Mouse (Mus musculus): ENCODE data around the gene Itpkb. TPM values are rescaled to one million over a fixed set of nuclear protein-coding genes. Genes with fewer than 3 reads are reported as not detected.

The Itpkb gene
- total and polyA plus RNA-seq, 2 experiments from 2014 or later, result 5.1 to 24.9 TPM

DNA sequence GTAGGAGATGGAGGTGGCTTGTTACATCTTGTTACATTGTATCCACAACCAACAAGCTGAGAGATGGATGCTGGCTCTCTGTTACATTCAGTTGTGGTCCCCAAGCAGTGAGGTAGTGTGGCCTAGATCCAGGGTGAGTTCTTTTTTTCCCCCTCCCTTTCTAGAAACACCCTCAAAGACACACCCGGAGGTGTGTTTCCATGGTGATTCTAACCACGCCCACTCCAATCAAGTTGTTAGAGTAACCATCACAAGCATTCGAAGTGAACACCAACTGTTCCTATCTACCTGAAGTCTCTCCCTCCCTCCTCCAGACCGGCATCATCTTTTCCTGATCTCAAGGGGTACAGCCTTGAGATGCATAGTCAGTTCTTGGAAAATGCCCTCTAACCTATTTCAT is 21.4 kb upstream of the Itpkb start:
- Histone ChIP-seq H3K4me1 (ENCODE audit: control insufficient read depth, insufficient read depth) (peaks cover 22% of the 10 kb centered on the region), H3K27me3 (ENCODE audit: control insufficient read depth, insufficient read depth, low read length) (no peaks in the 10 kb centered on the region), H3K36me3 (replicated peaks; ENCODE audit: control insufficient read depth, insufficient read depth, low read length) (no peaks in the 10 kb centered on the region), H3K4me2 (ENCODE audit: low read depth, low read length) (no peak overlapping the region), H3K9me3 (replicated peaks; ENCODE audit: control insufficient read depth, low read length) (no peaks in the 10 kb centered on the region), H3K9ac (replicated peaks; ENCODE audit: low read depth, low read length) (no peak overlapping the region), H3K27ac (ENCODE audit: low read depth) (no peak overlapping the region), H3K4me3 (ENCODE audit: low read depth, low read length) (no peak overlapping the region)
- no peak for TF ChIP-seq CTCF (IDR thresholded peaks at IDR 0.05; ENCODE audit: low read depth)
- no peak for TF ChIP-seq EP300 (IDR thresholded peaks at IDR 0.05; ENCODE audit: low read depth)
- no peak for DNase-seq (ENCODE audit: low spot score)
- ATAC-seq (ENCODE audit: insufficient read depth, low read depth), result no peak
- WGBS, result 74% methylated on average over 4 of the region's 4 CpGs

DNA sequence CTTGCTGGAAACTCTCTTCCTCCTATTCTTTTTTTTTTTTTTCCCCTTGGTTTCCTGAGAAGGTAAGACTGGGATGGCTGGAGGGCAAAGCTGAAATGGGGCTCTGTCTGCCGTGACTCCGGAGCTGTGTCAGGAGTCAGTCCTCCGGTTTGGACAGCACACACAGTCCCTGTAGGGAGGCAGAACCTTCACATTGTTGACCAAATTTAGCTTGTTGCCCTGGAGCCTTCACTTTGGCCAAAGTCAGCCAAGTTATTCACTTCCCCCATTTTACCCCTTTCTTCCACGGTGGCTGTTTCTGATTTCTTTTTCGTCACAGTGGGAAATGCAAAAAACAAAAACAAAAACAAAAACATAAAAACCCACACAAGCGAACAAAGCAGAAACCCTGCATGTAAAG is 18.0 kb upstream of the Itpkb start:
- ATAC-seq (ENCODE audit: insufficient read depth, low read depth) (no peak), DNase-seq (ENCODE audit: low spot score) (no peak)
- Histone ChIP-seq H3K4me1 (ENCODE audit: control insufficient read depth, insufficient read depth) (peaks cover 35% of the 10 kb centered on the region), H3K4me2 (ENCODE audit: low read depth, low read length) (peak overlapping the region; percentile 54), H3K4me3 (ENCODE audit: low read depth, low read length) (no peak overlapping the region), H3K27me3 (ENCODE audit: control insufficient read depth, insufficient read depth, low read length) (no peaks in the 10 kb centered on the region), H3K36me3 (replicated peaks; ENCODE audit: control insufficient read depth, insufficient read depth, low read length) (no peaks in the 10 kb centered on the region), H3K9ac (replicated peaks; ENCODE audit: low read depth, low read length) (no peak overlapping the region), H3K27ac (ENCODE audit: low read depth) (peak overlapping the region; percentile 9), H3K9me3 (replicated peaks; ENCODE audit: control insufficient read depth, low read length) (no peaks in the 10 kb centered on the region)
- TF ChIP-seq CTCF (IDR thresholded peaks at IDR 0.05; ENCODE audit: low read depth) (no peak), EP300 (IDR thresholded peaks at IDR 0.05; ENCODE audit: low read depth) (no peak)
- 51% methylated on average over 6 of the region's 6 CpGs for WGBS

DNA sequence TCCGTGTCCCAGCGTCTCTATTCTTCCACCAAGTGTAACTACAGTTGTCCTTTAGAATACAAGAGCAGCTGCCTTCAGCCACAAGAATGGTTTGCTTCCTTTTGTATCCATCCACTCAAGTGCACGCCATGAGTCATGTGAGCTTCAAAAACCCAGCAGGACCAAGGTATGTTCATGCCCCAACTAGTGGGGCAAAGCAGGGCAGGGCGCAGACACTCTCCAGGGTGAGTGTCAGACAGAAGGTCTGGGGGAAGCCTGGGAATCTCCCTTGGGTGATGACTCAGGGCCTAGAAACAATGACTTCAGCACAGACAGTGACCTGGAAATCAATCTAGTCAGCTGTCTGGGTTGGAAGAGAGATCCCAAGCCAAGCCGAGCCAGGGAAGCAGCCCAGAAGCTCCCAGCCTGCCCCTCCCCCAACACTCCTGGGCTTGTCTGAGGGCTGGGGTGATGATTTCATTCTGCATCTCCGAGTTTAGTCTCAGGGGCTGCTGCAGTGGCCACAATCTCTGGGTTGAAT is 17.4 kb upstream of the Itpkb start:
- Histone ChIP-seq H3K9me3 (replicated peaks; ENCODE audit: control insufficient read depth, low read length) (no peaks in the 10 kb centered on the region), H3K27ac (ENCODE audit: low read depth) (peak overlapping the region; percentile 9), H3K4me1 (ENCODE audit: control insufficient read depth, insufficient read depth) (peaks cover 35% of the 10 kb centered on the region), H3K9ac (replicated peaks; ENCODE audit: low read depth, low read length) (no peak overlapping the region), H3K36me3 (replicated peaks; ENCODE audit: control insufficient read depth, insufficient read depth, low read length) (no peaks in the 10 kb centered on the region), H3K4me2 (ENCODE audit: low read depth, low read length) (peak overlapping the region; percentile 54; the same call in 1 of the 2 replicates), H3K4me3 (ENCODE audit: low read depth, low read length) (no peak overlapping the region), H3K27me3 (ENCODE audit: control insufficient read depth, insufficient read depth, low read length) (no peaks in the 10 kb centered on the region)
- TF ChIP-seq CTCF (IDR thresholded peaks at IDR 0.05; ENCODE audit: low read depth) (no peak), EP300 (IDR thresholded peaks at IDR 0.05; ENCODE audit: low read depth) (no peak)
- WGBS, result 31% methylated on average over 6 of the region's 6 CpGs
- DNase-seq (ENCODE audit: low spot score), result peak; percentile 61
- ATAC-seq (ENCODE audit: insufficient read depth, low read depth), result peak; percentile 40; the same call in 1 of the 2 replicates

DNA sequence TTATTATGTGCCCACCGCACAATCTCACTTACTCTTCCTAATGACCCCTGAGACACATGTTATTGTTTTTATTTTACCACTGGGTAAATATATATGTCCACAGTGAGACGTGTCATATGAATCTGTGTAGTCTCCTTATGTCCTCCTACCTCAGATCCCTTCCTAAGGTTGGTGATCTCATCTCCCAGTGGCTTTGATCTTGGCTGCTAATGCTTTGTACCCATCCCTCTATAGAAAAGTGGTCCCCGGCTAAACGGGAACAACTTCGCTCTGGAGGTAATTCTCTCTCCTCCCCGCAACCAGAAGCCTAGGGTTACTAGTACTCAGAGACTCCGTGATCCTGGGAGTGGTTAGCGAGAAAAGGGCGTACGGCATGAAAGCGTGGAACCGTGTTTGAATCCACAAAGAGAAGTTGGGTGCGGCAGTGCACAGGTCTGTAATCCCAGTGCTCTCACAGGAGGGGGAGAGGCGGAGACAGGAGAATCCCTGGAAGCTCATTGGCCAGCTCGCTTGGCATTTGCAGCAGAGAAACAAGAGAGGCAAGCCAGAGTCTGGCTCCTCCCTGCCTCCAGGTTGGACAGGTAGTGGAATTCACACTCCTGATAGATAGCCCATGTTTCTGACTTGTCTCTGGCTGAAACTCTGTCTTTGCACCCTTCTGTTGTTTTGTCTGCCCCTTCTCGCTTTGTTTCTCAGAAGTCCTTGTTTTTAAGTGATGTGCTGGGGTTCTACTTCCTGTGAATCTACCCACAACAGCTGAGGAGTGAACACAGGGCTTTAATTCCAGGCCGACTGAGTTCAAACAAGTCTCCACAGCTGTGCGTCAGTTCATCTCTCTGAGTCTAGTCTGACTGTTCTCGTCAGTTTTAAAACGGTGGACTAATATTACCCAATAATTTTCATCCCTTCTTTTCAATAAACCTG is 16.5 kb upstream of the Itpkb start:
- 0 out of 2 replicates have a peak overlapping the region, but pooled peaks have one; percentile 2 for H3K9ac ChIP-seq (replicated peaks; ENCODE audit: low read depth, low read length)
- DNase-seq (ENCODE audit: low spot score) (no peak), ATAC-seq (ENCODE audit: insufficient read depth, low read depth) (0 out of 2 replicates have a peak, but pooled peaks have one; percentile 29)
- H3K4me1 ChIP-seq (ENCODE audit: control insufficient read depth, insufficient read depth), result peaks cover 39% of the 10 kb centered on the region
- WGBS, result 23% methylated on average over 20 of the region's 20 CpGs
- H3K4me2 ChIP-seq (ENCODE audit: low read depth, low read length), result peak overlapping the region; percentile 54
- no peaks in the 10 kb centered on the region for H3K36me3 ChIP-seq (replicated peaks; ENCODE audit: control insufficient read depth, insufficient read depth, low read length)
- no peaks in the 10 kb centered on the region for H3K9me3 ChIP-seq (replicated peaks; ENCODE audit: control insufficient read depth, low read length)
- TF ChIP-seq EP300 (IDR thresholded peaks at IDR 0.05; ENCODE audit: low read depth) (no peak), CTCF (IDR thresholded peaks at IDR 0.05; ENCODE audit: low read depth) (no peak)
- peak overlapping the region; percentile 49; the same call in 1 of the 2 replicates for H3K27ac ChIP-seq (ENCODE audit: low read depth)
- H3K4me3 ChIP-seq (ENCODE audit: low read depth, low read length), result peak overlapping the region; percentile 11; the same call in 1 of the 2 replicates
- no peaks in the 10 kb centered on the region for H3K27me3 ChIP-seq (ENCODE audit: control insufficient read depth, insufficient read depth, low read length)

DNA sequence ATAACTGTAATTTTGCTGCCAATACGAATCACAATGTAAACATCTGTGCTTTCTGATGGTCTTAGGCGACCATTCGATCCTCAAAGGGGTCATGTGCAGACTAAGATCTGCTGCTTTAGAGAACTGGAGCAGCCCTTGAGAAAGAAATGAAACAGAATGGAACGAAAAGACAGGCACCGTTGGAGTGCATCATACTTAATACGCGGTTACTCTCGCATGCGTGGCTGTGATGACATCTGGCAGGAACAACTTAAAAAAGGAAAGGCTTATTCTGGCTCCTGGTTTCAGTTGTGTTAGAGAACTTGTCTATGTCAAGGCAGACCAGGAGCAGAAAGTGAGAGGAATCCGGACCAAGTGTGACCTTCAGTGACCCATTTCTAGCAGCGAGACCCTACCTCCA is 15.6 kb upstream of the Itpkb start:
- ATAC-seq (ENCODE audit: insufficient read depth, low read depth) (no peak), DNase-seq (ENCODE audit: low spot score) (no peak)
- Histone ChIP-seq H3K9me3 (replicated peaks; ENCODE audit: control insufficient read depth, low read length) (no peaks in the 10 kb centered on the region), H3K4me3 (ENCODE audit: low read depth, low read length) (no peak overlapping the region), H3K36me3 (replicated peaks; ENCODE audit: control insufficient read depth, insufficient read depth, low read length) (no peaks in the 10 kb centered on the region), H3K27ac (ENCODE audit: low read depth) (peak overlapping the region; percentile 44; the same call in 1 of the 2 replicates), H3K9ac (replicated peaks; ENCODE audit: low read depth, low read length) (no peak overlapping the region), H3K4me2 (ENCODE audit: low read depth, low read length) (0 out of 2 replicates have a peak overlapping the region, but pooled peaks have one; percentile 1), H3K27me3 (ENCODE audit: control insufficient read depth, insufficient read depth, low read length) (no peaks in the 10 kb centered on the region), H3K4me1 (ENCODE audit: control insufficient read depth, insufficient read depth) (peaks cover 39% of the 10 kb centered on the region)
- TF ChIP-seq CTCF (IDR thresholded peaks at IDR 0.05; ENCODE audit: low read depth), result no peak
- TF ChIP-seq EP300 (IDR thresholded peaks at IDR 0.05; ENCODE audit: low read depth), result no peak
- 46% methylated on average over 11 of the region's 11 CpGs for WGBS
